Mouse (Mus musculus) lung, postnatal 0 days (tissue): Measurements from ENCODE around the gene Numa1. TPM values are rescaled to one million over a fixed set of nuclear protein-coding genes. Genes with fewer than 3 reads are reported as not detected.

ENCODE experiments used
- ATAC-seq: fragments of 200-750 bp; cut with Nextera tagmentation; 2 replicates; pipeline ENCODE4 v1.8.0; 2017; ENCODE audit warnings: moderate library complexity
- DNase-seq: peaks from one replicate; pipeline ENCODE4 v3.0.0-alpha.2; 2016; ENCODE audit warnings: low spot score
- H3K27ac ChIP-seq: fragments of 300-500 bp; sonication (generic); 2 replicates; pipeline ENCODE4 v1.5.1; 2014; ENCODE audit warnings: antibody characterized with exemption, mild to moderate bottlenecking, low read length, mixed read lengths
- H3K27me3 ChIP-seq: fragments of 300-500 bp; sonication (generic); replicated peaks from 2 replicates; pipeline ENCODE4 v1.6.1; 2014; ENCODE audit warnings: low read length, mixed read lengths; ENCODE audit not compliant: insufficient read depth
- H3K36me3 ChIP-seq: fragments of 300-500 bp; sonication (generic); 2 replicates; pipeline ENCODE4 v1.6.1; 2014; ENCODE audit warnings: low read length, mixed read lengths; ENCODE audit not compliant: insufficient read depth
- H3K4me1 ChIP-seq: fragments of 300-500 bp; sonication (generic); 2 replicates; pipeline ENCODE4 v1.6.1; 2014; ENCODE audit warnings: antibody characterized with exemption, low read depth, low read length, mixed read lengths; ENCODE audit not compliant: insufficient read depth
- H3K4me2 ChIP-seq: fragments of 300-500 bp; sonication (generic); replicated peaks from 2 replicates; pipeline ENCODE4 v1.6.1; 2014; ENCODE audit warnings: low read depth, mild to moderate bottlenecking, low read length, moderate library complexity, mixed read lengths
- H3K4me3 ChIP-seq: fragments of 300-500 bp; sonication (generic); 2 replicates; pipeline ENCODE4 v1.5.1; 2014; ENCODE audit warnings: low read depth, low read length
- H3K9ac ChIP-seq: fragments of 300-500 bp; sonication (generic); replicated peaks from 2 replicates; pipeline ENCODE4 v1.6.1; 2014; ENCODE audit warnings: low read depth, mild to moderate bottlenecking
- H3K9me3 ChIP-seq: fragments of 300-500 bp; sonication (generic); 2 replicates; pipeline ENCODE4 v1.6.1; 2016; ENCODE audit warnings: low read length, mixed read lengths
- CTCF ChIP-seq: IDR thresholded peaks from 2 replicates; pipeline ENCODE4 v1.5.1; 2016; ENCODE audit warnings: antibody characterized with exemption, mild to moderate bottlenecking
- EP300 ChIP-seq: IDR thresholded peaks from 2 replicates; pipeline ENCODE4 v1.6.1; 2016; ENCODE audit warnings: antibody characterized with exemption, mild to moderate bottlenecking, control low read depth
- WGBS: fragments of 180-500 bp; shearing (Covaris S2); extraction: QIAGEN DNeasy Blood & Tissue Kit; methylation state at CpG from one replicate; pipeline ENCODE4 v1.1.7; 2014; 5-methylcytosine and 5-hydroxymethylcytosine counted together
- polyA plus RNA-seq: library from polyadenylated mRNA; unstranded; fragments of >200 nt; fragmentation: Nextera tagmentation; extraction: Ambion mirVana; gene quantifications from 2 replicates; pipeline ENCODE4 v1.2.1, GENCODE M21; 2015

The Numa1 gene
- polyA plus RNA-seq, 1 experiment from 2014 or later = 31.6 TPM

GRCm38 (mm10) chr7:102000921-102001630, 67.2 kb downstream of the Numa1 start:
- ATAC-seq = peak; percentile 15
- Histone ChIP-seq H3K4me2 (no peak overlapping the region), H3K9me3 (no peaks in the 10 kb centered on the region), H3K4me1 (no peaks in the 10 kb centered on the region), H3K9ac (no peak overlapping the region), H3K36me3 (peaks cover 60% of the 10 kb centered on the region), H3K4me3 (no peak overlapping the region), H3K27ac (no peak overlapping the region), H3K27me3 (no peaks in the 10 kb centered on the region)
- TF ChIP-seq CTCF (no peak), EP300 (no peak)
- no peak for DNase-seq
- 88% methylated on average over 26 of the region's 26 CpGs for WGBS

GRCm38 (mm10) chr7:102006520-102006919, 72.6 kb downstream of the Numa1 start:
- Histone ChIP-seq H3K4me2 (no peak overlapping the region), H3K9me3 (no peaks in the 10 kb centered on the region), H3K4me1 (no peaks in the 10 kb centered on the region), H3K27ac (no peak overlapping the region), H3K4me3 (no peak overlapping the region), H3K27me3 (no peaks in the 10 kb centered on the region), H3K9ac (no peak overlapping the region), H3K36me3 (peaks cover 50% of the 10 kb centered on the region)
- DNase-seq (no peak), ATAC-seq (no peak)
- WGBS = 86% methylated on average over 1 of the region's 1 CpGs
- TF ChIP-seq EP300 = no peak
- no peak for TF ChIP-seq CTCF

- DNase-seq (no peak), ATAC-seq (no peak)
- no peaks in the 10 kb centered on the region for H3K4me1 ChIP-seq
- no peak overlapping the region for H3K27ac ChIP-seq
- WGBS = 89% methylated on average over 9 of the region's 9 CpGs
- no peaks in the 10 kb centered on the region for H3K9me3 ChIP-seq
- no peak overlapping the region for H3K4me3 ChIP-seq
- TF ChIP-seq CTCF = no peak
- TF ChIP-seq EP300 = no peak
- H3K27me3 ChIP-seq = no peaks in the 10 kb centered on the region
- H3K4me2 ChIP-seq = no peak overlapping the region
- H3K36me3 ChIP-seq = peaks cover 79% of the 10 kb centered on the region
- no peak overlapping the region for H3K9ac ChIP-seq
Observed at GRCm38 (mm10) chr7:102011855-102012254, 77.9 kb downstream of the Numa1 start.

- no peak for TF ChIP-seq EP300
- TF ChIP-seq CTCF = no peak
- H3K36me3 ChIP-seq = peaks cover 74% of the 10 kb centered on the region
- H3K4me1 ChIP-seq = peaks cover 6% of the 10 kb centered on the region; the same call in 1 of the 2 replicates
- H3K9me3 ChIP-seq = no peaks in the 10 kb centered on the region
- DNase-seq = no peak
- H3K27ac ChIP-seq = no peak overlapping the region
- no peak overlapping the region for H3K4me3 ChIP-seq
- no peaks in the 10 kb centered on the region for H3K27me3 ChIP-seq
- H3K4me2 ChIP-seq = no peak overlapping the region
- H3K9ac ChIP-seq = no peak overlapping the region
- no peak for ATAC-seq
- WGBS = 92% methylated on average over 8 of the region's 8 CpGs
Observed at GRCm38 (mm10) chr7:102013416-102013815, 79.5 kb downstream of the Numa1 start.

GRCm38 (mm10) chr7:102014995-102015394, 81.1 kb downstream of the Numa1 start:
- Histone ChIP-seq H3K27me3 (no peaks in the 10 kb centered on the region), H3K4me1 (peaks cover 6% of the 10 kb centered on the region; the same call in 1 of the 2 replicates), H3K9ac (no peak overlapping the region), H3K36me3 (peaks cover 59% of the 10 kb centered on the region), H3K4me2 (no peak overlapping the region), H3K4me3 (no peak overlapping the region), H3K9me3 (no peaks in the 10 kb centered on the region), H3K27ac (no peak overlapping the region)
- DNase-seq (no peak), ATAC-seq (no peak)
- TF ChIP-seq CTCF = no peak
- TF ChIP-seq EP300 = no peak
- 93% methylated on average over 2 of the region's 2 CpGs for WGBS

- TF ChIP-seq EP300 (no peak), CTCF (no peak)
- no peak for DNase-seq
- Histone ChIP-seq H3K27me3 (no peaks in the 10 kb centered on the region), H3K4me3 (no peak overlapping the region), H3K9me3 (no peaks in the 10 kb centered on the region), H3K9ac (no peak overlapping the region), H3K4me1 (peaks cover 6% of the 10 kb centered on the region; the same call in 1 of the 2 replicates), H3K27ac (no peak overlapping the region), H3K4me2 (peak overlapping the region; percentile 41; the same call in 1 of the 2 replicates), H3K36me3 (peaks cover 40% of the 10 kb centered on the region)
- WGBS = 87% methylated on average over 4 of the region's 4 CpGs
- no peak for ATAC-seq
Observed at GRCm38 (mm10) chr7:102016936-102017335, 83.0 kb downstream of the Numa1 start.
